Comparison of ENCODE assay signal across 11 mouse cellular contexts in the genomic region with DNA sequence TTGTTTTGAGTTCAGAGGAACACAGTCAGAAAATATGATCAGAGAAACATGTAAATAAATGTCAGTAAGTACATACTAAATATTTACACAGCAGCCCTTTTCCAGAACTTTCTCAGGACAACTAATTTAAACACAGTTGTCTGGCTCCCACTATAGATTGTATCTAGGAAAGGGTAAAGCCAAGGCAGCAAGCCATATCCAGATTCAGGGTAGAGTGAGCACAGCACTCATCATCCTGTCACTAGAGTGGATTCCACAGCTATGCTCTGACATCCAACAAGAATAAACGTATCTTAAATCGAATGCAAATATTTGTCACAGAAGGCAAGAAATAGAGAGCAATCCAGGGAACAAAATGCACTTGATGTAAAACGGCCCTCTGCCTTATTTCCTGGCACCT.
"Had no signal": no experiment of that assay in that cellular context is flagged by ENCODE, and none has a peak within 500 bp of the region (broad histone marks: within the 10 kb centered on the region; RNA-seq: fewer than 3 reads in every experiment).

No protein-coding gene starts in this region.

- ATAC-seq: hindbrain, embryonic 16.5 days; liver, embryonic 12.5 days had no signal

- H3K4me2 ChIP-seq: limb, embryonic 15.5 days; liver, embryonic 12.5 days; neural tube, embryonic 12.5 days had no signal

- H3K9ac ChIP-seq: limb, embryonic 15.5 days; liver, embryonic 12.5 days; neural tube, embryonic 12.5 days had no signal

- H3K9me3 ChIP-seq: limb, embryonic 15.5 days; liver, embryonic 12.5 days; midbrain, embryonic 10.5 days; neural tube, embryonic 12.5 days had no signal

- H3K27me3 ChIP-seq: limb, embryonic 15.5 days; liver, embryonic 12.5 days; neural tube, embryonic 12.5 days had no signal

- H3K36me3 ChIP-seq: limb, embryonic 15.5 days; liver, embryonic 12.5 days; midbrain, embryonic 10.5 days; neural tube, embryonic 12.5 days had no signal

- H3K4me3 ChIP-seq: limb, embryonic 15.5 days; liver, embryonic 12.5 days; midbrain, embryonic 10.5 days; neural tube, embryonic 12.5 days had no signal

- H3K27ac ChIP-seq: limb, embryonic 15.5 days; liver, embryonic 12.5 days; midbrain, embryonic 10.5 days; neural tube, embryonic 12.5 days had no signal

- H3K4me1 ChIP-seq: limb, embryonic 15.5 days; liver, embryonic 12.5 days; midbrain, embryonic 10.5 days; neural tube, embryonic 12.5 days had no signal

- DNase-seq: kidney, adult 11 months; layer of hippocampus, adult 9-11 months; layer of hippocampus, postnatal 36 days; midbrain, embryonic 14.5 days; thymus, adult 18-20 months; thymus, postnatal 14 days had no signal
